Mouse (Mus musculus): ENCODE measurements around the gene Hbs1l.
A peak's percentile ranks its signal among the peaks of the same experiment; 100 is the strongest.

The Hbs1l gene

GRCm38 (mm10) chr10:21313732-21314131, 18.0 kb downstream of the Hbs1l start:
- no peak for DNase-seq

- DNase-seq = no peak
These were observed 20.3 kb downstream of the Hbs1l start for GRCm38 (mm10) chr10:21316123-21316522.

- DNase-seq = no peak
These were observed 22.5 kb downstream of the Hbs1l start for GRCm38 (mm10) chr10:21318250-21318649.

- DNase-seq = no peak
These were observed 23.2 kb downstream of the Hbs1l start for GRCm38 (mm10) chr10:21318996-21319395.

GRCm38 (mm10) chr10:21320601-21321000, 24.8 kb downstream of the Hbs1l start:
- DNase-seq = no peak

- DNase-seq = no peak
These were observed 30.6 kb downstream of the Hbs1l start for GRCm38 (mm10) chr10:21326352-21326751.

GRCm38 (mm10) chr10:21327605-21328135, 31.9 kb downstream of the Hbs1l start:
- DNase-seq = no peak

- DNase-seq = no peak
These were observed 38.7 kb downstream of the Hbs1l start for GRCm38 (mm10) chr10:21334349-21335105.

GRCm38 (mm10) chr10:21335534-21335933, 39.8 kb downstream of the Hbs1l start:
- no peak for DNase-seq

GRCm38 (mm10) chr10:21337191-21337590, 41.4 kb downstream of the Hbs1l start:
- DNase-seq = peak; percentile 76

- no peak for DNase-seq
These were observed 45.9 kb downstream of the Hbs1l start for GRCm38 (mm10) chr10:21341706-21342105.

GRCm38 (mm10) chr10:21342331-21343005, 46.7 kb downstream of the Hbs1l start:
- no peak for DNase-seq

- no peak for DNase-seq
These were observed 51.6 kb downstream of the Hbs1l start for GRCm38 (mm10) chr10:21347332-21347731.

- no peak for DNase-seq
These were observed 53.7 kb downstream of the Hbs1l start for GRCm38 (mm10) chr10:21349449-21349848.

GRCm38 (mm10) chr10:21349946-21350345, 54.2 kb downstream of the Hbs1l start:
- DNase-seq = no peak

GRCm38 (mm10) chr10:21350531-21351515, 55.0 kb downstream of the Hbs1l start:
- no peak for DNase-seq

GRCm38 (mm10) chr10:21351766-21352165, 56.0 kb downstream of the Hbs1l start:
- no peak for DNase-seq

GRCm38 (mm10) chr10:21353890-21354289, 58.1 kb downstream of the Hbs1l start:
- DNase-seq = no peak

GRCm38 (mm10) chr10:21354506-21354905, 58.7 kb downstream of the Hbs1l start:
- DNase-seq = no peak

- DNase-seq = no peak
These were observed 62.2 kb downstream of the Hbs1l start for GRCm38 (mm10) chr10:21357986-21358385.

- no peak for DNase-seq
These were observed 63.3 kb downstream of the Hbs1l start for GRCm38 (mm10) chr10:21359086-21359485.

GRCm38 (mm10) chr10:21361871-21362270, 66.1 kb downstream of the Hbs1l start:
- no peak for DNase-seq

- no peak for DNase-seq
These were observed 67.5 kb downstream of the Hbs1l start for GRCm38 (mm10) chr10:21363297-21363696.

Measured in thymus, postnatal 14 days (tissue).